Mouse (Mus musculus) layer of hippocampus, adult 11-12 months (tissue): ENCODE results near the gene Gm20715.
"Not testable (repeated sequence)": the region's sequence is repeated elsewhere in the genome, so short reads cannot be mapped to it uniquely, and the experiment has no call there.

Experiments
- DNase-seq: peaks from one replicate; pipeline ENCODE4 v3.0.0; 2022; ENCODE audit warnings: low spot score

Gm20715 gene

GRCm38 (mm10) chr7:6430342-6430741, 20.3 kb downstream of the Gm20715 start:
- DNase-seq = peak; percentile 24

- no peak for DNase-seq
Observed at GRCm38 (mm10) chr7:6438388-6438787, 28.3 kb downstream of the Gm20715 start, which contains the start of gene Olfr1344. Gene Olfr1344 (plus strand): TSS chr7:6438688.

- no peak for DNase-seq
Observed at GRCm38 (mm10) chr7:6441173-6441572, 31.1 kb downstream of the Gm20715 start.

- no peak for DNase-seq
Observed at GRCm38 (mm10) chr7:6447771-6448170, 37.7 kb downstream of the Gm20715 start.

GRCm38 (mm10) chr7:6455868-6456267, 45.8 kb downstream of the Gm20715 start, which contains the start of gene Olfr1336:
Gene Olfr1336 (plus strand): TSS chr7:6456168.
- DNase-seq = no peak

GRCm38 (mm10) chr7:6456399-6456798, 46.3 kb downstream of the Gm20715 start:
- no peak for DNase-seq

- DNase-seq = no peak
Observed at GRCm38 (mm10) chr7:6466951-6467350, 56.9 kb downstream of the Gm20715 start, which contains the start of gene Olfr1346. Gene Olfr1346 (plus strand): TSS chr7:6467101.

- DNase-seq = not testable (repeated sequence)
Observed at GRCm38 (mm10) chr7:6477633-6478032, 67.6 kb downstream of the Gm20715 start.

GRCm38 (mm10) chr7:6486841-6487240, 76.8 kb downstream of the Gm20715 start, which contains the start of gene Olfr5:
Gene Olfr5 (minus strand): TSS chr7:6486941.
- DNase-seq = no peak
